In genomic region chr11:97700003-97700745, GRCm38 (mm10) we compare ENCODE assay signal across 8 mouse cellular contexts. TPM values are rescaled to one million over a fixed set of nuclear protein-coding genes. Genes with fewer than 3 reads are reported as not detected.
DNase-seq lines count a peak whose midpoint lies in the region; ATAC-seq and TF ChIP-seq lines count a peak whose summit lies in the region.

Pcgf2 (minus strand) TSS chr11:97700497.

- no peaks in the 10 kb centered on the region; the same call in 1 of the 2 replicates for H3K36me3 ChIP-seq in ES-Bruce4 (ENCODE audit: control insufficient read depth, insufficient read depth, low read length, poor library complexity, severe bottlenecking)
- H3K36me3 ChIP-seq in forebrain, postnatal 0 days (ENCODE audit: insufficient read depth), result no peaks in the 10 kb centered on the region
- no peaks in the 10 kb centered on the region for H3K36me3 ChIP-seq in lung, postnatal 0 days (ENCODE audit: insufficient read depth, low read length)

- H3K27me3 ChIP-seq in ES-Bruce4 (ENCODE audit: control insufficient read depth, insufficient read depth, low read length, poor library complexity, severe bottlenecking), result no peaks in the 10 kb centered on the region
- H3K27me3 ChIP-seq in forebrain, postnatal 0 days (ENCODE audit: insufficient read depth, low read length), result no peaks in the 10 kb centered on the region
- no peaks in the 10 kb centered on the region for H3K27me3 ChIP-seq in lung, postnatal 0 days (replicated peaks; ENCODE audit: insufficient read depth, low read length)

- TF ChIP-seq CTCF in ES-Bruce4 (IDR thresholded peaks at IDR 0.05; ENCODE audit: low read depth, low read length), result no peak
- peak; percentile 9; the same call in 1 of the 2 replicates for TF ChIP-seq CTCF in forebrain, postnatal 0 days (IDR thresholded peaks at IDR 0.05; ENCODE audit: low read depth)
- no peak; the same call in 1 of the 2 replicates for TF ChIP-seq CTCF in lung, postnatal 0 days (IDR thresholded peaks at IDR 0.05)

- no peak for TF ChIP-seq EP300 in ES-Bruce4 (IDR thresholded peaks at IDR 0.05; ENCODE audit: insufficient read depth, low read depth, low read length)
- no peak for TF ChIP-seq EP300 in lung, postnatal 0 days (IDR thresholded peaks at IDR 0.05)

- no peak for TF ChIP-seq POLR2A in ES-Bruce4 (IDR thresholded peaks at IDR 0.05; ENCODE audit: insufficient read depth, low read length)

- H3K9ac ChIP-seq in ES-Bruce4 (ENCODE audit: low read depth, poor library complexity, severe bottlenecking), result peak within 1 kb of the TSS; percentile 97
- peak within 1 kb of the TSS; percentile 98 for H3K9ac ChIP-seq in forebrain, postnatal 0 days
- peak within 1 kb of the TSS; percentile 77 for H3K9ac ChIP-seq in lung, postnatal 0 days (replicated peaks; ENCODE audit: low read depth)

- peak within 1 kb of the TSS; percentile 71 for H3K4me2 ChIP-seq in forebrain, postnatal 0 days (ENCODE audit: low read depth)
- H3K4me2 ChIP-seq in lung, postnatal 0 days (replicated peaks; ENCODE audit: low read depth, low read length), result peak within 1 kb of the TSS; percentile 91

- H3K9me3 ChIP-seq in ES-Bruce4 (replicated peaks; ENCODE audit: control insufficient read depth, insufficient read depth, low read length, poor library complexity, severe bottlenecking), result no peaks in the 10 kb centered on the region
- no peaks in the 10 kb centered on the region for H3K9me3 ChIP-seq in forebrain, postnatal 0 days (ENCODE audit: low read length)
- no peaks in the 10 kb centered on the region for H3K9me3 ChIP-seq in lung, postnatal 0 days (ENCODE audit: low read length)

- 1% methylated on average over 85 of the region's 85 CpGs for WGBS in forebrain, postnatal 0 days
- WGBS in lung, postnatal 0 days, result under 1% methylated on average over 79 of the region's 85 CpGs

- H3K4me3 ChIP-seq in ES-Bruce4 (ENCODE audit: low read depth, low read length), result peak within 1 kb of the TSS; percentile 90
- peak within 1 kb of the TSS; percentile 91 for H3K4me3 ChIP-seq in brown adipose tissue, adult 24 weeks (ENCODE audit: insufficient read depth, low read depth, low read length)
- peak within 1 kb of the TSS; percentile 92 for H3K4me3 ChIP-seq in forebrain, postnatal 0 days (ENCODE audit: low read depth, low read length)
- peak within 1 kb of the TSS; percentile 86 for H3K4me3 ChIP-seq in lung, postnatal 0 days (ENCODE audit: low read depth, low read length)

- DNase-seq in forebrain, postnatal 0 days, result peak; percentile 85
- DNase-seq in heart, postnatal 4 days, result peak; percentile 90
- peak in 1 of 2 experiments; percentile 64 for DNase-seq in layer of hippocampus, adult 8-10 months (ENCODE audit: low spot score in 2 of 2)
- DNase-seq in lung, postnatal 0 days (ENCODE audit: low spot score), result peak; percentile 93
- peak; percentile 88 for DNase-seq in retina, postnatal 1 day
- peak; percentile 84 to 90 for DNase-seq in urinary bladder, postnatal 4 days (ENCODE audit: low spot score in 2 of 2)

- ATAC-seq in forebrain, postnatal 0 days, result peak; percentile 6
- peak; percentile 29 for ATAC-seq in lung, postnatal 0 days

- peak within 1 kb of the TSS; percentile 89 for H3K27ac ChIP-seq in ES-Bruce4 (ENCODE audit: insufficient read depth, low read length)
- H3K27ac ChIP-seq in brown adipose tissue, adult 24 weeks (replicated peaks; ENCODE audit: low read depth, low read length), result peak within 1 kb of the TSS; percentile 91
- H3K27ac ChIP-seq in forebrain, postnatal 0 days (ENCODE audit: low read depth, low read length), result peak within 1 kb of the TSS; percentile 95
- H3K27ac ChIP-seq in lung, postnatal 0 days (ENCODE audit: low read length), result peak within 1 kb of the TSS; percentile 97

- peaks cover 3% of the 10 kb centered on the region for H3K4me1 ChIP-seq in ES-Bruce4 (ENCODE audit: control insufficient read depth, insufficient read depth, low read length)
- H3K4me1 ChIP-seq in brown adipose tissue, adult 24 weeks (ENCODE audit: control insufficient read depth, insufficient read depth, insufficient read length, low read length), result peaks cover 8% of the 10 kb centered on the region
- H3K4me1 ChIP-seq in forebrain, postnatal 0 days (ENCODE audit: insufficient read depth), result peaks cover 41% of the 10 kb centered on the region
- H3K4me1 ChIP-seq in lung, postnatal 0 days (ENCODE audit: insufficient read depth, low read depth, low read length), result peaks cover 36% of the 10 kb centered on the region

RNA-seq across cellular contexts. Expression of gene Pcgf2, which starts in this region (rescaled TPM):
- polyA plus RNA-seq in ES-Bruce4 (2011; ENCODE audit: insufficient read depth, insufficient read length, low read depth, missing spikeins), result 74.6 and 84.0 TPM in 2 replicates
- 6.8 and 12.7 TPM in 2 replicates for polyA plus RNA-seq in brown adipose tissue, adult 24 weeks (2012; ENCODE audit: insufficient read depth, insufficient read length, missing spikeins)
- 13.0 and 21.9 TPM in 2 replicates for total RNA-seq in forebrain, postnatal 0 days (2014; rRNA removed)
- 10.0 and 12.6 TPM in 2 replicates for polyA plus RNA-seq in forebrain, postnatal 0 days (2015; fragmentation: Nextera tagmentation; extraction: Ambion mirVana)
- total RNA-seq in heart, postnatal 4 days (2021), result 10 to 100 TPM; 31.3 to 31.8 TPM
- 10 to 100 TPM; 23.9 to 35.3 (median 29.0) TPM for total RNA-seq in layer of hippocampus, adult 8-10 months (2022)
- polyA plus RNA-seq in lung, postnatal 0 days (2015; fragmentation: Nextera tagmentation; extraction: Ambion mirVana), result 10.5 TPM in 2 replicates
